Mouse (Mus musculus) hindbrain, postnatal 0 days (tissue): ENCODE measurements around the gene Prr19. TPM values are rescaled to one million over a fixed set of nuclear protein-coding genes. Genes with fewer than 3 reads are reported as not detected.

Experiments used
- ATAC-seq: fragments of 200-750 bp; cut with Nextera tagmentation; 2 replicates; pipeline ENCODE4 v1.8.0; 2017; ENCODE audit warnings: mild to moderate bottlenecking, moderate TSS enrichment, moderate library complexity
- DNase-seq: peaks from one replicate; pipeline ENCODE4 v3.0.0-alpha.2; 2015; ENCODE audit warnings: low spot score
- H3K27ac ChIP-seq: fragments of 300-500 bp; sonication (generic); 2 replicates; pipeline ENCODE4 v1.5.1; 2014; ENCODE audit warnings: mild to moderate bottlenecking
- H3K27me3 ChIP-seq: fragments of 300-500 bp; sonication (generic); 2 replicates; pipeline ENCODE4 v1.6.1; 2014; ENCODE audit warnings: low read length, mixed read lengths; ENCODE audit not compliant: insufficient read depth
- H3K36me3 ChIP-seq: fragments of 300-500 bp; sonication (generic); 2 replicates; pipeline ENCODE4 v1.6.1; 2014; ENCODE audit warnings: low read length, mixed read lengths; ENCODE audit not compliant: insufficient read depth
- H3K4me1 ChIP-seq: fragments of 300-500 bp; sonication (generic); 2 replicates; pipeline ENCODE4 v1.6.1; 2014; ENCODE audit warnings: antibody characterized with exemption, low read length, mixed read lengths; ENCODE audit not compliant: insufficient read depth
- H3K4me2 ChIP-seq: fragments of 300-500 bp; sonication (generic); 2 replicates; pipeline ENCODE4 v1.6.1; 2014; ENCODE audit warnings: low read depth, mild to moderate bottlenecking, low read length, moderate library complexity, mixed read lengths
- H3K4me3 ChIP-seq: fragments of 300-500 bp; sonication (generic); 2 replicates; pipeline ENCODE4 v1.5.1; 2014; ENCODE audit warnings: low read length
- H3K9ac ChIP-seq: fragments of 300-500 bp; sonication (generic); replicated peaks from 2 replicates; pipeline ENCODE4 v1.6.1; 2014; ENCODE audit warnings: mild to moderate bottlenecking, low read length, moderate library complexity, mixed read lengths
- H3K9me3 ChIP-seq: fragments of 300-500 bp; sonication (generic); 2 replicates; pipeline ENCODE4 v1.6.1; 2016; ENCODE audit warnings: low read length, mixed read lengths
- CTCF ChIP-seq: IDR thresholded peaks from 2 replicates; pipeline ENCODE4 v1.5.1; 2016; ENCODE audit warnings: antibody characterized with exemption, control low read depth, low read depth
- WGBS: fragments of 180-500 bp; shearing (Covaris S2); extraction: QIAGEN DNeasy Blood & Tissue Kit; methylation state at CpG from one replicate; pipeline ENCODE4 v1.1.7; 2014; 5-methylcytosine and 5-hydroxymethylcytosine counted together
- polyA plus RNA-seq: library from polyadenylated mRNA; unstranded; fragments of >200 nt; fragmentation: Nextera tagmentation; extraction: Ambion mirVana; gene quantifications from 2 replicates; pipeline ENCODE4 v1.2.1, GENCODE M21; 2015
- total RNA-seq: library from RNA; depleted of rRNA; stranded (reverse); fragments of >200 nt; gene quantifications from 2 replicates; pipeline ENCODE4 v1.2.3, GENCODE M21; 2014

Prr19 gene
- total and polyA plus RNA-seq, 2 experiments from 2014 or later: 1.4 to 3.6 TPM

DNA sequence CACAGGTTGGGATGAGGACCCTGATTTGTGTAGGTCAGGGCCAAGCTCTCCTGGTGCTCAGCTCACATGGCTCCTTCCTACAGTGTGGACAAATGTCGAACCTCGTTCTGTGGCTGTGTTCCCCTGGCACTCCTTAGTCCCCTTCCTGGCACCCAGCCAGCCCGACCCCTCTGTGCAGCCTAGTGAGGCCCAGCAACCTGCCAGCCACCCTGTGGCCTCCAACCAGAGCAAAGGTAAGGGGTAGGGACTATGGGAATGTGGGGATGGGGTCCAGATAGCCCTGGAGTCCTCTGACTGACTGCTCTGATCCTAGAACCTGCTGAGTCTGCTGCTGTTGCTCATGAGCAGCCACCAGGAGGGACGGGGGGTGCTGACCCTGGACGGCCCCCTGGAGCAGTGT, 16.4 kb upstream of the Prr19 start:
- Histone ChIP-seq H3K27me3 (no peaks in the 10 kb centered on the region), H3K9me3 (no peaks in the 10 kb centered on the region), H3K36me3 (peaks cover 44% of the 10 kb centered on the region), H3K9ac (peak overlapping the region; percentile 79; the same call in 1 of the 2 replicates), H3K4me1 (peaks cover 30% of the 10 kb centered on the region), H3K4me2 (peak overlapping the region; percentile 92), H3K27ac (no peak overlapping the region), H3K4me3 (no peak overlapping the region)
- ATAC-seq (no peak), DNase-seq (peak; percentile 13)
- 54% methylated on average over 5 of the region's 5 CpGs for WGBS
- no peak for TF ChIP-seq CTCF

DNA sequence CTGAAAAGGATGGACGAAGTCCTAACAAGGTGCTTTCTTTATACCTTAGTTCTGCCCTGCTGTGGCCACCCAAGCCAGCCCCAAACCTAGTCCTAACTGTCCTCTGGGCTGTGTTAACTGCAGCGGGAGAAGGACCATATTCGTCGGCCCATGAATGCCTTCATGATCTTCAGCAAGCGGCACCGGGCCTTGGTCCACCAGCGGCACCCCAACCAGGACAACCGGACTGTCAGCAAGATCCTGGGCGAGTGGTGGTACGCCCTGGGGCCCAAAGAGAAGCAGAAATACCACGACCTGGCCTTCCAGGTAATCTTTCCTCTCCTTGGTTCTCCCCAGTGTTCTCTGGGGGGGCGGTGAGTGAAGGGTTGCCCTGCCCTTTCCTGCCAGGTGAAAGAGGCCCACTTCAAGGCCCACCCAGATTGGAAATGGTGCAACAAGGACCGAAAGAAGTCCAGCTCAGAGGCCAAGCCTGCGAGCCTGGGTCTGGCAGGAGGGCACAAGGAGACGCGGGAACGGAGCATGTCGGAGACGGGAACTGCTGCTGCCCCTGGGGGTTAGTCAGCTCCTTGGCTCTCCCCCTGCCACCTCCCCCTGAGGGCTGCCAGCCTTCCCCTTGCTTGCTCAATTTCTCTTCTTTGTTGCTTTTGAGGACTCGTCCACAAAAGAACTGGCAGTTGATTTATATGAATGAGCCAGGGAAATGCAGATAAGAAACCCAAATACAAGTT, 15.5 kb upstream of the Prr19 start:
- Histone ChIP-seq H3K9ac (no peak overlapping the region), H3K9me3 (no peaks in the 10 kb centered on the region), H3K4me3 (no peak overlapping the region), H3K4me2 (no peak overlapping the region), H3K27ac (no peak overlapping the region), H3K27me3 (no peaks in the 10 kb centered on the region), H3K36me3 (peaks cover 53% of the 10 kb centered on the region), H3K4me1 (peaks cover 21% of the 10 kb centered on the region)
- ATAC-seq: no peak
- no peak for TF ChIP-seq CTCF
- no peak for DNase-seq
- WGBS: 86% methylated on average over 20 of the region's 20 CpGs

DNA sequence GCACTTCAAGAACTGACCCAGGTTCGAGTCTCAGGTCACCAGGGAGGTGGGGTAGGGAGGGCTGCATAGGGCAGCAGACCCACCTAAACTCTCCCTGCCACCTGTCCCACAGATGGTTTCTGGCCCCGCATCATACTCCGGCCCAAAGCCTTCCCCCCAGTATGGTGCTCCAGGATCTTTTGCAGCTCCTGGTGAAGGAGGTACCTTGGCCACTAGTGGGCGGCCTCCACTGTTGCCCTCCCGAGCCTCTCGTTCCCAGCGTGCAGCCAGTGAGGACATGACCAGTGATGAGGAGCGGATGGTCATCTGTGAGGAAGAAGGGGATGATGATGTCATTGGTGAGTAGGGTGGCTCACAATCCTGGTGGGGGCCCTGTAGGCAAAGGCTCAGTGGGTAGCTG, 14.2 kb upstream of the Prr19 start:
- no peak overlapping the region for H3K9ac ChIP-seq
- peaks cover 12% of the 10 kb centered on the region for H3K4me1 ChIP-seq
- no peak overlapping the region for H3K4me2 ChIP-seq
- H3K9me3 ChIP-seq: no peaks in the 10 kb centered on the region
- TF ChIP-seq CTCF: peak; percentile 49
- peaks cover 66% of the 10 kb centered on the region for H3K36me3 ChIP-seq
- no peaks in the 10 kb centered on the region for H3K27me3 ChIP-seq
- ATAC-seq: no peak
- DNase-seq: no peak
- H3K27ac ChIP-seq: no peak overlapping the region
- WGBS: 79% methylated on average over 8 of the region's 8 CpGs
- no peak overlapping the region for H3K4me3 ChIP-seq

DNA sequence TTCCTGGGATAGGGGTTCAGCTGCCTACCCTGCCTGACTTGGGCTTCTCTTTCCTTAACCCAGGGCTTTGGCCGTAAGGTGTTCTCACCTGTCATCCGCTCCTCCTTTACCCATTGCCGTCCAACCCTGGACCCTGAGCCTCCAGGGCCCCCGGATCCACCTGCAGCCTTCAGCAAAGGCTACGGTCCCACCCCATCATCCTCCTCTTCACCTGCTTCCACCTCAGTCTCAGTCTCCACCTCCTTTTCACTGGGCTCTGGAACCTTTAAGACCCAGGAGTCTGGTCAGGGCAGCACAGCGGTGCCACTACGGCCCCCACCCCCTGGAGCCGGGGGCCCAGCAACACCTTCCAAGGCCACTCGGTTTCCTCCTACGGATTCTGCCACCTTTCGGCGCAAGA, 13.2 kb upstream of the Prr19 start:
- no peak for ATAC-seq
- WGBS: 93% methylated on average over 12 of the region's 12 CpGs
- Histone ChIP-seq H3K9me3 (no peaks in the 10 kb centered on the region), H3K27me3 (no peaks in the 10 kb centered on the region), H3K4me1 (peaks cover 12% of the 10 kb centered on the region), H3K4me3 (no peak overlapping the region), H3K27ac (no peak overlapping the region), H3K36me3 (peaks cover 73% of the 10 kb centered on the region), H3K4me2 (no peak overlapping the region), H3K9ac (no peak overlapping the region)
- TF ChIP-seq CTCF: no peak
- no peak for DNase-seq

DNA sequence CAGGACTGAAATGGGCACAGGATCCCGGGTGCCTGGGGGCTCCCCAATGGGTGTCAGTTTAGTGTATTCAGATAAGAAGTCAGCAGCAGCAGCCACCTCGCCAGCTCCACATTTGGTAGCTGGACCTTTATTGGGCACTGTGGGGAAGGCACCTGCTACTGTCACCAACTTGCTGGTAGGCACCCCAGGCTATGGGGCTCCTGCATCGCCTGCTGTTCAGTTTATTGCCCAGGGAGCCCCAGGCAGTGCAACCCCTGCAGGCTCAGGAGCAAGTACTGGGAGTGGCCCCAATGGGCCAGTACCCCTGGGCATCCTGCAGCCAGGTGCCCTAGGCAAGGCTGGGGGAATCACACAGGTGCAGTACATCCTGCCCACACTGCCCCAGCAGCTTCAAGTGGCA, 12.5 kb upstream of the Prr19 start:
- Histone ChIP-seq H3K4me1 (peaks cover 12% of the 10 kb centered on the region; the same call in 1 of the 2 replicates), H3K4me2 (no peak overlapping the region), H3K36me3 (peaks cover 79% of the 10 kb centered on the region), H3K9ac (no peak overlapping the region), H3K27ac (no peak overlapping the region), H3K27me3 (no peaks in the 10 kb centered on the region), H3K9me3 (no peaks in the 10 kb centered on the region), H3K4me3 (no peak overlapping the region)
- TF ChIP-seq CTCF: no peak
- 86% methylated on average over 3 of the region's 3 CpGs for WGBS
- ATAC-seq (no peak), DNase-seq (no peak)

DNA sequence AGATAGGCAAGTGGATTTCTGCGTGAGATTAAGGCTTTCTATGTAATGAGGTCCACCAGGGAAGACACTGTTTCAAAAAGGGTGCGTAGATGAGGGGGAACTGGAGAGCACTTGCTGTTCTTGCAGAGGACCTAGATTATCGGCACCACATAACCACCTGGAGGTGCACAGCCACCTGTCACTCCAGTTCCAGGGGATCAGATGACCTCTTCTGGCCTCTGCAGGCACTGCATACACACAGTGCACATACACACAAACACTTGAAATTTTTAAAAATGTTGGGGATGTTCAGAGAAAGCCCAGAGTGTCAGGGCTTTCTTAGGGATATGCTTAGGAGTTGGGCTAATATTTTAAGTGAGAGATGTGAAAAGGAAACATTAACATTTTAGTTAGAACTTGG, 11.3 kb upstream of the Prr19 start:
- Histone ChIP-seq H3K4me2 (no peak overlapping the region), H3K9ac (no peak overlapping the region), H3K36me3 (peaks cover 87% of the 10 kb centered on the region), H3K27me3 (no peaks in the 10 kb centered on the region), H3K27ac (no peak overlapping the region), H3K9me3 (no peaks in the 10 kb centered on the region), H3K4me3 (no peak overlapping the region), H3K4me1 (peaks cover 2% of the 10 kb centered on the region; the same call in 1 of the 2 replicates)
- 90% methylated on average over 3 of the region's 3 CpGs for WGBS
- ATAC-seq (no peak), DNase-seq (no peak)
- TF ChIP-seq CTCF: peak; percentile 42; the same call in 1 of the 2 replicates

DNA sequence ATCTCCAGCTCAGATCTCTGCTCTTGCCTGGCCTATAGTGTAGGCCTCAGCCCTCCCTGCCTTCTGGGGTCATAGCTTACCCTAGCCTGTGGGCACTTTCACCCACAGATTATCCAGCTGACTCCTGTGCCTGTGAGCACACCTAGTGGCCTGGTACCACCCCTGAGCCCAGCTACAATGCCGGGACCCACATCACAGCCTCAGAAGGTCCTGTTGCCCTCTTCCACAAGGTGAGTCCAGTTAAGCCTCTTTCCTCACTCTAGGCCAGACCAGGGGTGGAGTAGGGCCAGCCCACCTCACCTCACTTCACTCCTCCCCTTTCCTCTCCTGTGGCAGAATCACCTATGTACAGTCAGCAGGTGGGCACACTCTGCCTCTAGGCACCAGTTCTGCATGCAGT, 10.7 kb upstream of the Prr19 start:
- ATAC-seq (no peak), DNase-seq (no peak)
- peaks cover 91% of the 10 kb centered on the region for H3K36me3 ChIP-seq
- H3K27me3 ChIP-seq: no peaks in the 10 kb centered on the region
- TF ChIP-seq CTCF: no peak
- no peak overlapping the region for H3K4me3 ChIP-seq
- H3K27ac ChIP-seq: no peak overlapping the region
- H3K4me1 ChIP-seq: no peaks in the 10 kb centered on the region
- WGBS: 95% methylated on average over 1 of the region's 1 CpGs
- no peak overlapping the region for H3K4me2 ChIP-seq
- H3K9me3 ChIP-seq: no peaks in the 10 kb centered on the region
- H3K9ac ChIP-seq: no peak overlapping the region
